Mouse (Mus musculus) lung, postnatal 25 days (tissue): ENCODE data around the gene Gabrg3.

Source experiments
- DNase-seq: peaks from one replicate; pipeline ENCODE4 v3.0.0; 2022; ENCODE audit warnings: low spot score

Gabrg3 gene

DNA sequence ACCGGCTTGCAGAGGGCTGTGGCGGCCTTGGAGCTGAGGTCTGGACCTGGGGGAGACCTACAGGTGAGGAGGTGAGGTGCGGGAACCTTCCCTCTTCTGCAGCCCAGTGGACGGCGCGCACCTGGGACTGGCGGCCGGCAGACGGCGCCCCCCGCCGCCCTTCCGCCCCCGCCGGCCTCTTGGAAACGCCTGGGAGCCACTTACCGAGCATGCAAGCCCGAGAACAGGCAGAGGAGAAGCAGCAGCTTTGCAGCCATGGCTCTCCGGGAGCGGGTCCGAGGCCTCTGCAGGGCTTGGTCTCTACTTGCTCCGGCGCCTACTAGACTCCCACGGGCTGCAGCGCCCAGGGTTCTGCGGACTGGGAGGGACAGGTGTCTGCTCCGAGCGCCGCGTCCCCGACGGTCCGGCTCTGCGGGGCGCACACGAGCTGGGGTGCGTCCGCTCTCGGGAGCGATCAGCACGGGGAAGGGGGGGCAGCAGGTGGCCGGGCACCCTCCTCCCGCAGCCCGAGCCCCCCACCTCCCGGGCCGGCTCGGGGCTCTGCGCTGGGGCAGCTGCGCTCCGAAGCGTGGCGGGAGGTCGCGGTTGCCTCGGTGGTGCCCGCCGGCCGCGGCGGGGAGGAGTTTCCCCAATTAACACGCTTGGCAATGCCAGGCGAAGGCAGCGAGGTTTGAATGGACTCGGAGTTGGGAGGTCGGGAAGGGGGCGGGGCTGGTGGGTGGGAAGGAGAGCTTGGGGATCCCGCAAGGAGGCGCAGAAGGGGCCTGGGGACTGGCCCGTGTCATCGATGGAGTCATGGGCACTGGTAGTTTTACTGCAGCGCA is at the start of gene Gabrg3:
Gene Gabrg3 (minus strand): TSS at position 672 of the 824 bp plus-strand sequence.
- DNase-seq: no peak

DNA sequence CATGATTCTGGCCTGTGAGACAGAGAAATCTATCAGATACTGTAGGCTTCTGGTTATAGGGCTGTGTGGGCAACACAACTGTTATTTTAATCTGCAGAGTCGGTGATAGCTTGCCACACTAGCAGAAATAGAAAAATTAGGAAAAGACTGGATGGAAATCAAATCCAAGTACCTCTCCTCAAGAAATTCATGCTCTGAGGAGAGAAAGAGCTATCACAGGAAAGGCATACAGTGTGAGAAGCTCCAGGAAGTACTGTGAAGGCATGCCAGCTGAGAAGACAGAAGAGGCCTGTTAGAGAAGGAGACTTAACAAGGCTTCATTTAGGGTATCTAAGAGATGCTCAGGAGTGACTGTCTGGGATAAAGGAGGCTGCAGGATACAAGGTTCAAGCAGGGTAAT is 35.7 kb upstream of the Gabrg3 start:
- DNase-seq: no peak

DNA sequence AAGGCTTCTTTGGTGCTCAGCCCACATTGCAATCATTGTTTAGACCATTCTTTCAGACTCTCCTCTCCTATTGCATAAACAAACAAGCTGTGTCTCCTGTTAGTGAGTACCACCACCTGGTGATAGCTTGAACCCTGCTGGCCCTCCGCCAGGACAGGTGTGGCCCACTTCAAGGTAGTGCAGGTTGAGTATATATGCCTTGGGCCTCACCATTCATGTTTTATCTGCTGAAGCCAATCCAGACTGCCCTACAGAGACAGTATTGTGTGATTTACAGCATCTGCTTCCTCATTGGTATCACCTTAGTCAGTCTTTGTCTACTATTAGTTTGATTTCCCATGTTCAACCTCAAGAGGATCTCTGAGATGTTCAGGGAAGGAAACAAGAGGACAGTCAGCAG is 34.1 kb upstream of the Gabrg3 start:
- DNase-seq: no peak

DNA sequence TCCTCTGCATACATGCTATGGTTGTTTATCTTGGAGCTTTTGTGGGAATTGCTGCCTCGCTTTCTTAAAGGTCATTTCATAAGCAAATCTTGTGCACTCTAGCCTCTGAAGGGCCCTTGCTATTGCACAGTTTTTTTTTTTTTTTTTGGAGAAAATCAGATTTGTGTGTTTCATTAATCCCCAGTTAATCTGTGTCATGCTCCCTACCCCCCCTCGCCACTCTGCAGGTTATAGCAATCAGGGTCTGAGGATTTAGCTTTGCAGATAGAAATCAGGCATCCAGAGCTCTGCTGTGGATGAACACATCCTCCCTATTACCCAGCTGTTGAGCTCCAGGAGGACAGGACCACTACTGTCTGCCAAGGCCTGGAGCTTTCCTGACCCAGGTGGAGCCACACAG is 32.4 kb upstream of the Gabrg3 start, which contains the start of gene Gabrb3:
Gene Gabrb3 (plus strand): TSS at position 301 of the 400 bp plus-strand sequence.
- no peak for DNase-seq

DNA sequence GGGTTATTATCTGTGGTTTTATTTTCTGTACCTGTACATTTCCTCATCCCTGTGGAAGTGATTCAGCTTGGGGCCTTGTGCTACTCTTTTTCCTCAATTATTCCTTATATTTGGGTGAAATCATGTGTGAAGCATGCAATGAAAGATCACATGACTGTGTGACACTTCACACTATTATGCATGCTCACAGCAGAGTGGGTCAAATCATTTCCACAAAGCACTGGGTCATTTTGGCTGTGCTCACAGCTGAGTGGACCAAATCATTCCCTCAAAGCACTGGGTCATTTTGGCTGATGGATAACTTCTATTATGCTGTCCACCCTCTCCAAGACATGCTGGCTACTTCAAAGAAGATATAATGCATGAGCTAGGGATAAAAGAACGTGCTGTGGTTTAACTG is 25.9 kb upstream of the Gabrg3 start:
- DNase-seq: no peak

DNA sequence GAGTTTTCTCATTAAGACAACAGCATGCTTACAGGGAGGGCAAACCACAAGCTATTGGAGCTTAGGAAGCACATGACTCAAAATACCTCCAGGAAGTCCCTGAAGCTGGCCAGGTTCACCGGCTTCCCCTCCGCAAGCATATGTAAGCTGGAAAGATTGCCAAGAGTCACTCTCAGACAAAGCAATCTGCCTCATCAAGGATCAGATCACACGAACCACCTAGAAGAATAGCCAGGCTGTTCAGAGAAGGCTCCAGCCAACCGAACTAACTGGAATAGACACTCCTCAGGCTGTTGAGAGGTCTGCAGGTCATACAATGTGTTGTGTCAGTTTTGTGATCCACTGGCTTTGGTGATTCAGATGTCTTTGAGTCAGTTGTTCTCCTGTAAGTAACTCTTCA is 24.2 kb upstream of the Gabrg3 start:
- no peak for DNase-seq

- DNase-seq: no peak
Measured at GRCm38 (mm10) chr7:57393551-57393950, 6.6 kb upstream of the Gabrg3 start.

DNA sequence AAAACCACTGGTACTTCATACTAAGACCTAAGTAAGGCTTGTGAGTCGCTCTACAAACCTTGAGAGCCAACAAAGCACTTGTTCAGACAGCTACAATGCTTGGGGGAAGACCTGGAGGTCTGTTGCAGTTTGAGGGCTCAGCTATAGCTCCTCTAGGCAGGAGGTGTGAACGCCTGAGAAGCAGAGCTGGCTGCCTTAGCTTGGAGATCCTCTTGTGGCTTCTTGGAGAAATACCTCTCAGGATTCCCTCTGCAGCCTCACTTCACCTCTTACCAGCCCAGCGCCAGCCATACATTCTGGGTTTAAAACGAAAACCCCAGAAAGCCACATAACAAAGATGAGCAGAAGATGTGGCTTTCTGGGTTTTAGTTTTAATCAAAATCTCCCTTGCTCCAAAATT is 3.1 kb upstream of the Gabrg3 start:
- DNase-seq: no peak

DNA sequence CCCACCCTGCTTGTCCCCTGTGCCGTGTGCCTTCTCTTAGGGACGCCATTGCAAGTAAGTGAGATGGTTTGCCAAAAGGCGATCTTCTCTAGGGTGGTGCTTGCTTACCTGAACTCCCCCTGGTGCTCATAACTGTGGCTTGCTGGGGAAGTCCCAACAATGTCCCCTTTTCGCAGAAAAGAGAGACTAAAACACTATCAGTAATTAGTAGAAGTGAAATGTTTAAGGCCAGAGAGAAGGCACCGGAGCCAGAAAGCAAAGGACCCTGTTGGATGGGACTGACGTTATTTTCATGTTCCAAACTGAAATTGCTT is 310 bp upstream of the Gabrg3 start:
- no peak for DNase-seq

DNA sequence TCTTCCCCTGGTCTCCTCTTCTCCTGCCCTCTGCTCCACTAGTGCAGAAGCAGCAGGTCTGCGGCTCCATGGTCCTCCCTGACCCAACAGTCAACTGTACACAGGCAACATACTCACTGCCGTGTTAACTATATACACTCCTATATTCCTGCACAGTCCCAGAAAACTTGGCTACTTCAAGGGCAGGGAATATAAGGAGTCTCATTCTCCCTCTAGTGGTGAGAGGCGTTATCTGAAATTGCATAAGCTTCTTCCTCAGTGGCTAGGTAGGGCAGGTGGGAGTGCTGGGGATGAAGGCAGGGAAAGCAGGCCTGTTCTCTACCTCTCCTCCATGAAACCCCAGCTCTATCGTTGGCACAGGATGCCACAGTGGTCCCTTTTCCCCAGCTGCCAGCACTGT is 2.9 kb downstream of the Gabrg3 start:
- no peak for DNase-seq

DNA sequence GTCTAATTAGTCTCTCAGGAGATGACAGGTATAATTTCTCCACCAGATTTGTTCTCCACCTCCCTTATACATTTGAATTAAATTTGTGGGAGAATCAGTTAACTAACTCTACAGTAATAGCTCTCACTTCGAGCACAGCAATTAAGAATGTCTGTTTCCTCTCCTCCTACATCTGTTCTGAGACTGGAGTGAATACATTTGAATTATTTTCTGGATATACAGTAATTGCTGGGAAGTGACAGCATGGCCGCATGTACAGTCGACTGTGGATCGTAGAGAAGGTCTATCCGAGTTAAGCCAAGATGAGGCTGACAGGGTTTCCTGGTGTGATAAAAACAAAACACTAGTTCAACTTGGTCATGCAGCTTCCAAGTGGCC is 21.0 kb downstream of the Gabrg3 start:
- DNase-seq: no peak

GRCm38 (mm10) chr7:57365134-57366012 is 21.6 kb downstream of the Gabrg3 start:
- DNase-seq: no peak

DNA sequence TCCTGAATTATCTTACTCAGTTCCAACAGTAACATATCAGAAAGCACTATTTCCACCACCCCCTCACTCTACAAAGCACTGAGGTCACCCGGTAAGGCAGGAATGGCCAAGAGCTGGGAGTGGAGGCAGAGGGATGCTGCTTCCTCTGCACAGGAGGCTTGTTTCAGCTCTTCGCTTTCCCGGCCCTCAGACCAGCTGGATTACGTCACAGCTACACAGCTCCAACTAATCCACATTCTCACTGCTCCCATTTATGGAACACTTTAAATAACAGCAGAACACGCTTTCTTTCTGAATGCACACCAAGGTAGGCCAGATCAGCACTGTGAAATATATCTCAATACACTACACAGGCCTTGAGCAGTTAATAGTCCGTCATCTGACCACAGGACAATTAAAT is 23.2 kb downstream of the Gabrg3 start:
- DNase-seq: no peak

DNA sequence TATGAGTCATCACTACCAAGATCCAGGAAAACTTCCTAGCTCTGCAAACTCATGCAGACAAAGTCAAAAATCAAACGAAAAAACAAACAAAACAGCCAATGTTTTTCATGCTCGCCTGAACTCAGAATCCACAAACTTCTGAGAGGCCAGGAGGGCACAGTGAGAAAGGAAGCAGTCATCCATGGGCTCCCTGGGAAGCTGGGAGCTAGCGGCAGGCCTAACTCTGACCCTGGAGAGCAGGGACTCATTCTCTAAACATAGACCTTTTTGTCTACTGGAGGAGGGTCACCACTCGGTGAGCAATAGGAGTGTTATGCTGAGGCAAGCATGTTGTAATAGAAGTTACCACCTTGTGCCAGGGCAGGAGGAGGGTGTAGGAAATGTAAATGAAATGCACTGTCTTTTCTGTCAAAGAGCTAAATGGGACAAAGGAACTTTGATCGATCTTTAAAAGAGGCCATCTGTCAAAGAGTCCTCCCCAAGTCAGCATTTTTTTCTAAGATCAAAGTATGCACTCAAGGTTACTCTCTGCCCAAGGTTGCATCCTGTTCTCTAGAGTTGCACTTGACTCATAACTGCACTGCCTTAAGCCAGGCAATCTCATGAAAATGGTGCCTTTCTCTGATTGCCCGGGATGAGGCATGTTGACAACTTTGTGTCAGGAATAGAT is 29.0 kb downstream of the Gabrg3 start:
- DNase-seq: no peak

DNA sequence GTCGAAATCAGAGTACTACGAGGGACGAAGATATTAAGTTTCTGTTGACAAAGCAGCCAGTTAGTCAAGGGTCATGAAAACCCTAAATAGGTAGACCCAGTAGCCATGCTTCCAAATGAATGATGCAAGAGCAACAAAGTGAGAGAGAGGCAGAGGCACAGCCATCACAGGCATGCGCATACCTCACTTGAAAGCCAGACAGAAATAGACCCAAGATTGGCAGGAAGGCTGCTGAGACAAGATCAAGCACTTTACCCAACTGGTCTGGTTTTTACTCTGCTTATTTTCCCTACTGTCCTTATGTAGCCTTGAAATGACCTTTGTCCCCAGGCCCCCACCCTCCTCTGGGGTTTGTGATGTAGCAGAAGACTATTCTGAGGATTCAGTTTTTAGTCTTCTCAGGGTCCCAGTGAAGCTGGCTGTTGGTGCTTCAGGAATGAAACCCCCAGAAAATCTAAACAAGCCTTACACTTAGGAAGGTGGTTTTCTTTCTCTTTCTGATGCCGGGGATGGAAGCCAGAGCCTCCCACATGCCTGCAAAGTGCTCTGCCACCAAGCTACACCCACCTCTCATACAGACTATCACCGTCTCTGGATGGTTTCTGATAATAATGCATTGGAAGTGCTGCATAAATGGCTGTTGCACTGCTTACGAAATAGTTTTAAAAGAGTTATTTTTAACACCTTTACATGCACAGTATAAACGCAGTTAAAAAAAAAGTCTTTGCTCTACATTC is 30.3 kb downstream of the Gabrg3 start:
- DNase-seq: no peak

DNA sequence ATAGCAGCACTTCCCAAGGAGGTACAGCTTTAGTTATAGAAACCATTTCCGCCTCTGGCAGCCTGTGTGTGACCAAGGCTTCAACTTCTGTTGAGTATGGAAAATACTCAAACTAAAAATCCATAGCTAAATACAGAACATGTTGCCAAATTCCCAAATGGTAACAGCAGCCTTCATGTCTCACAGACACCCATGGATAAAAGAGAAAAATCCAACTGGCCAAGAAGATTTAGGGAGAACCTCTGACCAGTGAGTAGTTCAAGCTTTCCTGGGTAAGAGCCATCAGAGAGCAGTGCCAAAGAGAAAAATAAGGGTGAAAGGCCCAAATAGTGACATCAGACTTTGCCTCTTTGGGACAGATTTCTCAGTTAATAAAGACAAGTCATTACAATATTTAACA is 38.2 kb downstream of the Gabrg3 start:
- peak; percentile 13 for DNase-seq

DNA sequence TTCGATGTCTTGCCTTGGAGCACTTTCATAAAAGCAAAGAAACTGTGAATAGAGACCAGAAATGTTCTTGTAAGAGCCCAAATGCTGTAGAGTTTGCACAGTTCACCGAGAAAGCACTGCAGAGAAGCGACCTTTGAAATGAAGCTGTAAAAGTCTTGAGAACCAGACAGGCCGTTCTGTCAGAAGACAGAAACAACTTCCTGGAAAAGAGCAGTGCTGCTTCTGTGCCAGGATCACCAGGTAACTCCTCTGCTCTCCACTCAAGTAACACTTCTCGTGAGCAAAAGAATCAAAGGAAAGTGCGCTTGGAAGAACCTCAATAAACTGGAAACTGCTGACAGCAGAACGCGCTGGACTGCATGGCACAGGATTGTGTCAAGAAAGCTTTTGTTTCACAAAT is 45.1 kb downstream of the Gabrg3 start:
- DNase-seq: no peak

DNA sequence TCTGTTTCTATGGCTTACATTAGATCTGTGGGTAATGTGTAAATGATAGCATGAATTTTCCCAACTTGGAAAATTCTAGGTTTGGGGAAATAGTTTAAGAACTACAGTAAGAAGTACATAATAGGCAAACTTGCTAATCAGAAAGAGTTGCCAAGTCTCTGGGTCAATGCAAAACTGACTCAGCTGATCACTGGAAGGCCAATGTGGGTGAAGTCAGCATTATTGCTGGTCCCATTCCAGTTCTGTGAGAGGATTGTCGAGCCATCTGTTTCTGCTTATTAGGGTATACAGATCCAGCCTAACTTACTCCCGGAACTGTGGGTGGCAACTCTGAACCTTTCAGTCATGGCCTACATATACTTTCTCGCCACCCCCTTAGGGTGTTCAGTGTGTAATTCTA is 55.8 kb downstream of the Gabrg3 start:
- no peak for DNase-seq

- DNase-seq: no peak
Measured at GRCm38 (mm10) chr7:57330240-57330639, 56.7 kb downstream of the Gabrg3 start.

DNA sequence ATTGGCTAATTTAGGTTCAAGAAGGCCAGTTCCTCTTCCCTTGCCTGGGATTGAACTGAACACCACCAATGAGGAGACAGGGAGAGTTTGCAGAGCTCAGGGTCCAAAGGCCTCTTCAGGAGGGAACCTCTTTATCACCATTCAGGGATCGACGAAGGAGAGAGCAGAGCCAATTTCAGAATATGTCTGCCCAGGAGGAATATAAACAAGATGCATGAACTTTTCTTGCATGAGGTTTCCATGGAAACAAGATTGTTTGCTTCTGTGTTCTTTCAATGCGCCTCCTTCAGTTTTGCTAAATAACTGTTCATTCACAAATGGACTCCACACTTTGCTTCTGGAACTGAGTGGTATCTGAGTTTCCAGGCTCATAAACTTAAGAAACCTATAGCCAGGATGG is 62.5 kb downstream of the Gabrg3 start:
- DNase-seq: no peak

GRCm38 (mm10) chr7:57322086-57322485 is 64.9 kb downstream of the Gabrg3 start:
- DNase-seq: no peak

GRCm38 (mm10) chr7:57314971-57315370 is 72.0 kb downstream of the Gabrg3 start:
- no peak for DNase-seq
